Mouse (Mus musculus) hindbrain, embryonic 13.5 days (tissue): ENCODE measurements at regions not wholly inside any gene's neighbourhood (a gene's known extent, or its start where the extent isn't known, plus 50 kb on each side); places are given as distances from the start of the nearest gene placed in this dataset.
"Not testable (repeated sequence)": the region's sequence is repeated elsewhere in the genome, so short reads cannot be mapped to it uniquely, and the experiment has no call there.

Experiments
- ATAC-seq: fragments of 200-750 bp; cut with Nextera tagmentation; 2 replicates; pipeline ENCODE4 v1.8.0; 2017; ENCODE audit warnings: moderate TSS enrichment; ENCODE audit not compliant: low FRiP score
- H3K27ac ChIP-seq: fragments of 300-500 bp; sonication (generic); 2 replicates; pipeline ENCODE4 v1.5.1; 2015; ENCODE audit warnings: inconsistent platforms, mild to moderate bottlenecking, moderate library complexity
- H3K27me3 ChIP-seq: fragments of 300-500 bp; sonication (generic); 2 replicates; pipeline ENCODE4 v1.6.1; 2015; ENCODE audit warnings: mild to moderate bottlenecking, inconsistent platforms
- H3K36me3 ChIP-seq: fragments of 300-500 bp; sonication (generic); 2 replicates; pipeline ENCODE4 v1.6.1; 2015; ENCODE audit warnings: mild to moderate bottlenecking, inconsistent platforms
- H3K4me1 ChIP-seq: fragments of 300-500 bp; sonication (generic); replicated peaks from 2 replicates; pipeline ENCODE4 v1.6.1; 2015; ENCODE audit warnings: inconsistent platforms
- H3K4me2 ChIP-seq: fragments of 300-500 bp; sonication (generic); 2 replicates; pipeline ENCODE4 v1.6.1; 2015; ENCODE audit warnings: inconsistent platforms, mild to moderate bottlenecking, moderate library complexity
- H3K4me3 ChIP-seq: fragments of 300-500 bp; sonication (generic); 2 replicates; pipeline ENCODE4 v1.5.1; 2015; ENCODE audit warnings: mild to moderate bottlenecking, inconsistent platforms
- H3K9ac ChIP-seq: fragments of 300-500 bp; sonication (generic); 2 replicates; pipeline ENCODE4 v1.6.1; 2015; ENCODE audit warnings: mild to moderate bottlenecking, inconsistent platforms
- H3K9me3 ChIP-seq: fragments of 300-500 bp; sonication (generic); 2 replicates; pipeline ENCODE4 v1.6.1; 2016; ENCODE audit warnings: inconsistent platforms
- WGBS: fragments of 180-500 bp; shearing (Covaris S2); methylation state at CpG from one replicate; pipeline ENCODE4 v1.1.7; 2015; 5-methylcytosine and 5-hydroxymethylcytosine counted together

DNA sequence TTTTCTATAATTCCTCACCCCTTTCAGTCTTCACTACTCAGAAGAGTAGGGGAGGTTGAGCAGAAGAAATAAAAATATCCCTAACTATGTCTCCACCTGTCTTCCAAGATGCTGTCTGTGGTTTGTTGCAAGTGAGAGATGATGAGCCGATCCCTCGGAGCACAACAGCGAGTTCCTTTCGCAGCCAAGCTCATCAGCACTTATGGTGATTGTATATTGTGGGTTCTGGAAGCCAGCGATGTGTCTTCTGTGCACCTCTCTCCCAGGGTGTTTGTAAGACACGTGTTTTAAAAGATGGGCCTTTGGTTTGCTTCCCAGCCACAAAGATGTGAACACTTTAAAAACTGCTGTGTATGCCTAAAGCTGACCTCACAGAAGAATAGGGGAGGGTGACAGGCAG, 309.0 kb downstream of the Abcc12 start:
- H3K9me3 ChIP-seq, result no peaks in the 10 kb centered on the region
- H3K27ac ChIP-seq, result no peak overlapping the region
- 86% methylated on average over 6 of the region's 6 CpGs for WGBS
- no peaks in the 10 kb centered on the region for H3K27me3 ChIP-seq
- no peak overlapping the region for H3K4me3 ChIP-seq
- no peaks in the 10 kb centered on the region for H3K36me3 ChIP-seq
- H3K4me1 ChIP-seq, result peaks cover 9% of the 10 kb centered on the region; the same call in 1 of the 2 replicates
- no peak for ATAC-seq
- no peak overlapping the region for H3K4me2 ChIP-seq
- H3K9ac ChIP-seq, result no peak overlapping the region

DNA sequence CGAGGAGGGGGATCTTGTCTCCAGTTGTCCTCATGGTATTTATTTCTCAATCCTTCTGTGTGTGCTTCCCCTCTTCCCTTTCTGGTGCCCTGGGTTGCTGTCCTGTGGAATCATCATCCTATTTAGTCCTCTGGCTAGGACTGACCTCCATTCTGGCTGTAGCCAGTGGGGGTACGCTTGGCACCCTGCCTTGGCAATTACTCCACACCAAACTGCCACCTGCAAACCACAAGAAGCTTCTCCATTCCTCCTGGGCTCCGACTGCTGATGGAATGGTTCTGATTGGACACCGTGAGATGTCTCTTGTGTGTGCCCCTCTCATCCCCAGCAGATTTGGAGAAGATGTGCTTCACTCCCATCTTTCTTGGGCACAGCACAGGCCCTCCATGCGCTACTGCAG, 322.5 kb downstream of the Abcc12 start:
- Histone ChIP-seq H3K36me3 (no peaks in the 10 kb centered on the region), H3K9ac (no peak overlapping the region), H3K9me3 (no peaks in the 10 kb centered on the region), H3K4me3 (no peak overlapping the region), H3K4me2 (no peak overlapping the region), H3K27ac (peak overlapping the region; percentile 23; the same call in 1 of the 2 replicates), H3K4me1 (peaks cover 15% of the 10 kb centered on the region), H3K27me3 (no peaks in the 10 kb centered on the region)
- 89% methylated on average over 5 of the region's 5 CpGs for WGBS
- ATAC-seq, result no peak

DNA sequence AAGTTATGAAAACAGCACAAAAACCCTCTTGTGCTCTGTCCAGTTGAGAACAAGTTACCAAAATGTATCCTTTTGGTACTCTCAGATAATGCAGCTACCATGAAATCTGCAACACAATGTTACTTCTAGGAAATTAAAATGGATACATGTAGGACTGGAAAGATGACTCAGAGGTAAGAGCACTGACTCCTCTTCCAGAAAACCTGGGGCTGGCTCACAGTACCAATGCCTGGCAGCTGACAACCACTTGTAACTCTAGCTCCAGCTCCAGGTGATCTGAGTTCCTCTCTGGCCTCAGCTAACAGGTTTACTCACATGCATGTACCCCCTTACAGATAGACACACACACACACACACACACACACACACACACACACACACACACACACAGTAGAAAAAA, 325.1 kb downstream of the Abcc12 start:
- no peak for ATAC-seq
- no peaks in the 10 kb centered on the region for H3K36me3 ChIP-seq
- no peak overlapping the region for H3K27ac ChIP-seq
- no peaks in the 10 kb centered on the region for H3K27me3 ChIP-seq
- no peak overlapping the region for H3K4me2 ChIP-seq
- peaks cover 15% of the 10 kb centered on the region for H3K4me1 ChIP-seq
- H3K9ac ChIP-seq, result no peak overlapping the region
- no peak overlapping the region for H3K4me3 ChIP-seq
- H3K9me3 ChIP-seq, result no peaks in the 10 kb centered on the region

DNA sequence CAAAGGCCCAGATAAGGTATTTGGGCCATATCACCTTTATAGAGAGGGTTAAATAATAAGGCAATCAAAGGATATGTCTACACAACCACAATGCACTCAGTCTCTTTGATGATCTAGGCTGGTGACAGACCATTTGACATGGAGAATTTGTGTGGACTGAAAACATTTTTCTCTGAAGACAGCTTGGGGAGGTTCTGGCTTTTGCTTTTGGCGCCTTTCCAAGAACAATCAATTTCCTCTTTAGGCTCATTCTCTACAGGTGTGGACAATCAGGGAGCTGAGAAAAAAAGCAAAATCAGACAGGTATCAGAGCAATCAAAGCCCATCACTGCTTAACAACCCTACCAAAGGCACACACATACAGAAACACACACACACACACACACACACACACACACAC, 325.8 kb downstream of the Abcc12 start:
- Histone ChIP-seq H3K9ac (no peak overlapping the region), H3K27ac (no peak overlapping the region), H3K4me1 (peaks cover 15% of the 10 kb centered on the region), H3K36me3 (no peaks in the 10 kb centered on the region), H3K27me3 (no peaks in the 10 kb centered on the region), H3K4me3 (no peak overlapping the region), H3K4me2 (no peak overlapping the region), H3K9me3 (no peaks in the 10 kb centered on the region)
- WGBS, result 76% methylated on average over 1 of the region's 1 CpGs
- no peak for ATAC-seq

DNA sequence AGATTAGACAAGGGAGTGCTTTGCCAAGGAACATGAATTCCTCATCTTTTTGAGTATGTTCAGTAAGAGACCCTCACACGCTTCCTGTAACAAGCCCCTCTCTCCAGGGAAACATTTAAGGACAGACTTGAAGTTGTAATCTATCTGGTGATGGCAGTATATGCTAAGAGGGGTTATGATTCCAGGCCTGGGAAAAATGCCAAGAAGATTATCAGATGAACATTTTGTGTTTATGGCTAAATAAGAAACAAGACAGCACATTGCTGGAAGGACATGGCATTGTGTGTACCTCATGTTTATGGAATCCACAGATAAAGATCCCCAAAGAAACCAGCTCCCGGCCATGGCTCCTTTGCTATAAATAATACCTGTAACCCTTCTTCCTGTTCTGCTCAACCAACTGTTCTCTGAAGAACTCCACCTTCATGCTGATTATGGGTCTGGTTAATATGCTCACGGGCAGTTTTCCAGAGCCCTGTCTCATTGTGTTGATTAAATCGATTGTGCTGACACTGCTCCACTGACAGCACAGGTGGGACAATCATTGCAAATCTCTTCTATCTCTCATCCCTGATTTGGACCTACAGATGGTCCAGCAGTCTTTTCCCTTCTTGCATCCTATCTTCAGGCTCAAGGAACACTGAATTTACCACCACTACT, 327.7 kb downstream of the Abcc12 start:
- no peaks in the 10 kb centered on the region for H3K27me3 ChIP-seq
- no peak for ATAC-seq
- H3K36me3 ChIP-seq, result no peaks in the 10 kb centered on the region
- no peak overlapping the region for H3K4me3 ChIP-seq
- H3K9me3 ChIP-seq, result no peaks in the 10 kb centered on the region
- peaks cover 4% of the 10 kb centered on the region; the same call in 1 of the 2 replicates for H3K4me1 ChIP-seq
- WGBS, result 75% methylated on average over 4 of the region's 4 CpGs
- H3K27ac ChIP-seq, result no peak overlapping the region
- no peak overlapping the region for H3K4me2 ChIP-seq
- H3K9ac ChIP-seq, result no peak overlapping the region

DNA sequence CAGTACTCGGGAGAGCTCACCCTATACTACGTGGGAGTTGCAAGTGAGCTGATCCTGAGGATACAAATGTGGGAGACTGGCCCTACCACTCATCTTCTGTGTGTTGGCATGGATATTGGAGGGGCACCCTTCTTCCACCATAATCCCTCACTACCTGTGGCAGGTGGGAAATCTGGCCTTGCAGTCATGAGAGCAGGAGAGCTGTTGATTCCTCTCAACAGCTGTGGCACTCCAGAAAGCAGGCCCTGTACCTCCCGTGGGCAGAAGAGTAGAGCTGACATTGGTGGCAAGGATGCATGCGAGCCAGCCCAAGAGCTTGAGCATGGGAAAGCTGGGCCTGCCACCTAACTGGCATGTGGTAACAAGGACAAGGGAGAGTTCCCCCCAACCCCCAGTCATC, 345.8 kb downstream of the Abcc12 start:
- Histone ChIP-seq H3K4me3 (no peak overlapping the region), H3K27ac (no peak overlapping the region), H3K36me3 (no peaks in the 10 kb centered on the region), H3K4me1 (no peaks in the 10 kb centered on the region), H3K9ac (no peak overlapping the region), H3K4me2 (no peak overlapping the region), H3K27me3 (no peaks in the 10 kb centered on the region), H3K9me3 (no peaks in the 10 kb centered on the region)
- 90% methylated on average over 4 of the region's 4 CpGs for WGBS
- ATAC-seq, result no peak

DNA sequence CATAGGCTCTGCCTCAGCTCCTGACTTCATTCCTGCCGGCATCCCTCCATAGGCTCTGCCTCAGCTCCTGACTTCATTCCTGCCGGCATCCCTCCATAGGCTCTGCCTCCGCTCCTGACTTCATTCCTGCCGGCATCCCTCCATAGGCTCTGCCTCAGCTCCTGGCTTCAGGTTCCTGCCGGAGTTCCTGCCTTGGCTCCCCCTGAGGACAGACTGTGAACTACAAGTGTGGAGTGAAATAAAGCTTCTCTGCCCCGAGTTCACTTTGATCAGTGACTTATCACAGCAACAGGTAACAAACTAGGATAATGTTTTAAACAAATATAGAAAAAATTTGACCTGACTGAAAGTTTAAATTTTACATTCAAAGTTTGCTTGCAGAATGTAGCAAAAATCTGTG, 348.5 kb downstream of the Abcc12 start:
- not testable (repeated sequence) for H3K36me3 ChIP-seq, H3K4me2 ChIP-seq, H3K27ac ChIP-seq, H3K27me3 ChIP-seq, H3K9ac ChIP-seq, H3K9me3 ChIP-seq, H3K4me1 ChIP-seq, ATAC-seq, H3K4me3 ChIP-seq
- 84% methylated on average over 6 of the region's 6 CpGs for whole genome bisulfite sequencing

DNA sequence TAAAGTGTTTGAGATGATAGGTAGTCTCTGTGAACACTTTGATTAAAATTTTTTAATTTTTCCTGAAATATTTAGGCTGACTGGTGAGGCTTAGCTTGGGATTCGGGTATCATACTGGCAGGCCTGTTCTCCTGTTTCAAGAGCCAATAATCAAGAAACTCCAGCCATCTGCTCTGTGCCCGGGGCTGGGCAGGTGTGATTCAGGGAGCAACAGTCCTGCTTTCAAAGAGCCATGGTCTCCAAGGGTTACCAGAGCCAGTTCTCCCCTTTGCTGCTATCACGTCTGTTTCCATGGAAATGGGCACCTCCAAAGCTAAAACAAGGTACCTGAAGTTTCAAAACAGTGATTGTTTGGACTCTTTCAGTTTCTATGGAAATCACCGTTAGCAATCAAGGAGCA, 355.6 kb downstream of the Abcc12 start:
- Histone ChIP-seq H3K36me3 (no peaks in the 10 kb centered on the region), H3K9ac (no peak overlapping the region), H3K4me2 (no peak overlapping the region), H3K4me1 (no peaks in the 10 kb centered on the region), H3K27me3 (no peaks in the 10 kb centered on the region), H3K9me3 (no peaks in the 10 kb centered on the region), H3K4me3 (no peak overlapping the region), H3K27ac (no peak overlapping the region)
- 70% methylated on average over 4 of the region's 4 CpGs for WGBS
- no peak for ATAC-seq

DNA sequence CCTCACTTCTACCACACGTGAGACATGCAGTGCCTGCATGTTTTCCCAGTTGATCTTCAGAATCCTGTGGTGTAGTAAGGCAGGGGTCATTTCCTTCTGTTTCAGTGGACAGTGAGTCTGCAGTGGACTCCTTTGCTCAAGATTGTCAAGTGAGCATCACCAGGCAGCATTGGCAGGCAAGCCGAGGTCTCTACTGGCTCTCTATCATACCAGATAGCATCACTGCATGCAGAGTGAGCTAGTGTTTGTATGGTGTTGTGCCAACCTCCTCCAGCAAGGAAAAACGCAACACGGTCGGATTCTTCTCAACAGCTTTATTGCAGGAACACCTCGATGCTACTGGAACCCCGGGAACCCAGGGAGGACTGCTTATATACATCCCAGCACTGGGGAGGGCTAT, 357.8 kb downstream of the Abcc12 start:
- WGBS, result 97% methylated on average over 7 of the region's 7 CpGs
- Histone ChIP-seq H3K9ac (no peak overlapping the region), H3K4me2 (no peak overlapping the region), H3K4me1 (no peaks in the 10 kb centered on the region), H3K9me3 (no peaks in the 10 kb centered on the region), H3K27me3 (no peaks in the 10 kb centered on the region), H3K27ac (no peak overlapping the region), H3K36me3 (no peaks in the 10 kb centered on the region), H3K4me3 (no peak overlapping the region)
- no peak for ATAC-seq

DNA sequence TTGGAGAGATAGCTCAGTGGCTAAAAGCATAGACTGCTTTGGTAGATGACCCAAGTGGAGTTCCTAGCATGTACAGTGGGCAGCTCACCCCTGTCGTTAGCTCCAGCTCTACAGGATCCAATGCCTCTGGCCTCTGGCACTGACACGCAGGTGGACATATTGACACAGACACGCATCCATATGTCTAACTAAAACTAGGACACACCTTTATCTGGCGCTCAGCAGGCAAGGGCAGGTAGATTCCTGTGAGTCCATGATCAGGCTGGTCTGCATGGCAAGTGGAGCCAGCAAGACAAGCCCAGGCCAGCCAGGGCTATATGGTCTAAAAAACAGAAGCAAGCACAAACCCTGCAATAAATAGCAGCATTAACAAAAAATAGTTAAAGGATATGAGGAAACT, 358.3 kb downstream of the Abcc12 start:
- no peaks in the 10 kb centered on the region for H3K36me3 ChIP-seq

DNA sequence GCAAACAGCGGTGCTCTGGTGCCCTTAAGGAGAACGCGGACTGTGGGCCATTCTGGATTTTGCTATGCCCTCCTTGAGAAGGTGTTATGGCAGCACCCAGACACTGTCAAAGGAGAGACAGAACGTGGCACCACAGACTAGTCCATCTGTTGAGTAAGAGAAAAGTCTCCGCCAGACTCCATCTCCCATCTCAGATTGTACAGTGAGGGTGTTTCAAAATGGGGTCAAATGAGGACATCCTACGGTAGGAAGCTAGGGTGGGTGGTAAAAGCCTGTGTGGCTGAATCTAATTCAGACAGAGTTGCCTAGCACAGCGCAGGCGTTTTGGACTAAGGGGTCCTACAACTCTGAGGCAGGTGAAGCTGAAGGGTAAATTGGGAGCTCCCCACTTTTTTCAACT, 366.1 kb downstream of the Abcc12 start:
- Histone ChIP-seq H3K4me1 (no peaks in the 10 kb centered on the region), H3K27me3 (no peaks in the 10 kb centered on the region), H3K27ac (no peak overlapping the region), H3K4me2 (no peak overlapping the region), H3K9me3 (no peaks in the 10 kb centered on the region), H3K36me3 (no peaks in the 10 kb centered on the region), H3K9ac (no peak overlapping the region), H3K4me3 (no peak overlapping the region)
- 94% methylated on average over 8 of the region's 8 CpGs for WGBS
- no peak for ATAC-seq

More for the DNA sequence above, 358.3 kb downstream of the Abcc12 start:
- 98% methylated on average over 4 of the region's 4 CpGs for WGBS
- no peak overlapping the region for H3K4me2 ChIP-seq
- no peak overlapping the region for H3K4me3 ChIP-seq
- no peak overlapping the region for H3K9ac ChIP-seq
- no peaks in the 10 kb centered on the region for H3K27me3 ChIP-seq
- ATAC-seq, result no peak
- H3K27ac ChIP-seq, result no peak overlapping the region
- no peaks in the 10 kb centered on the region for H3K4me1 ChIP-seq
- no peaks in the 10 kb centered on the region for H3K9me3 ChIP-seq

DNA sequence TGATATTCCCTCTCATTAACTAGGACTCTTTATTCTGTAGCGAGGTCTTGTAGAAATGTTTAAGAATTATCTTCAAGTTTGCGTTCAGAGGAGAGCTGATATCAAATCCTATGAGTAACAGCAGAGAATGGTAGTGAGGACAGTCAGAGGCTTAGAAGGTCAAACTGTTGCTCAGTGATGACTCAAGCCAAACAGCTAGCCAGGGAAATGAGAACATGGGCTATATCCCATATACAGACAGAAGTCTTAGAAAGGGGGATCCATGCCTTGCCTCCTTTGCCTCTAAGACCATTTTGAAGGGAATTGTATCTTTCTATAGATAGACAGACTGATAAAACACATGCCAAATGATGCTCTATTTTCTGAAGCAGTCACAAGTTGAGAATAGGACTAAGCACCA, 368.0 kb downstream of the Abcc12 start:
- Histone ChIP-seq H3K4me2 (no peak overlapping the region), H3K27ac (no peak overlapping the region), H3K36me3 (no peaks in the 10 kb centered on the region), H3K9ac (no peak overlapping the region), H3K4me1 (no peaks in the 10 kb centered on the region), H3K9me3 (no peaks in the 10 kb centered on the region), H3K27me3 (no peaks in the 10 kb centered on the region), H3K4me3 (no peak overlapping the region)
- 98% methylated on average over 2 of the region's 2 CpGs for WGBS
- ATAC-seq, result no peak

DNA sequence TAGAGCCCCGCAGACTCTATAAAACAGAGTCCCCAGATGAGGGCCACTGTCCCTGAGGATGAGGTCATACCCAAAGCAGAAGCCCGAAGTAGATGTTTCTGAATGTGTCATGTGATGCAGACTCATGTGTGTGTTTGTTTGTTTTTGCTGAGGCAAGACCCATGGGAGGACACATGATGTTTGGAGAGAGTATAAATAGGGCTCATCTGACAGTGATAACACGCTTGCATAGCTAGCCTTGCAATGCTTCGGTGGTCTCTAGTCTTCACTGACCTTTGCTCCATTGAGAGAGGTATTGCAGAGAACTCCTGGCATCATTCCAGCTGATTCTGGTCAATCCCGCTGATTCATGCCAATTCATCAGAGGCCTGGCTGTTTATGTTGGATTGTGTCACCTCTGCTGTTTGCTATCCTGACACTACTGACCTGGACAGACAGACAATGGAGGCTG, 368.1 kb downstream of the Phkb start:
- 75% methylated on average over 5 of the region's 5 CpGs for WGBS

More for the DNA sequence above, 368.1 kb downstream of the Phkb start:
- Histone ChIP-seq H3K9me3 (no peaks in the 10 kb centered on the region), H3K9ac (no peak overlapping the region), H3K36me3 (no peaks in the 10 kb centered on the region), H3K4me1 (peaks cover 10% of the 10 kb centered on the region; the same call in 1 of the 2 replicates), H3K4me3 (no peak overlapping the region), H3K27me3 (no peaks in the 10 kb centered on the region), H3K27ac (no peak overlapping the region), H3K4me2 (no peak overlapping the region)
- no peak for ATAC-seq
